Mouse (Mus musculus): ENCODE data around the gene Slc13a2.

DNA sequence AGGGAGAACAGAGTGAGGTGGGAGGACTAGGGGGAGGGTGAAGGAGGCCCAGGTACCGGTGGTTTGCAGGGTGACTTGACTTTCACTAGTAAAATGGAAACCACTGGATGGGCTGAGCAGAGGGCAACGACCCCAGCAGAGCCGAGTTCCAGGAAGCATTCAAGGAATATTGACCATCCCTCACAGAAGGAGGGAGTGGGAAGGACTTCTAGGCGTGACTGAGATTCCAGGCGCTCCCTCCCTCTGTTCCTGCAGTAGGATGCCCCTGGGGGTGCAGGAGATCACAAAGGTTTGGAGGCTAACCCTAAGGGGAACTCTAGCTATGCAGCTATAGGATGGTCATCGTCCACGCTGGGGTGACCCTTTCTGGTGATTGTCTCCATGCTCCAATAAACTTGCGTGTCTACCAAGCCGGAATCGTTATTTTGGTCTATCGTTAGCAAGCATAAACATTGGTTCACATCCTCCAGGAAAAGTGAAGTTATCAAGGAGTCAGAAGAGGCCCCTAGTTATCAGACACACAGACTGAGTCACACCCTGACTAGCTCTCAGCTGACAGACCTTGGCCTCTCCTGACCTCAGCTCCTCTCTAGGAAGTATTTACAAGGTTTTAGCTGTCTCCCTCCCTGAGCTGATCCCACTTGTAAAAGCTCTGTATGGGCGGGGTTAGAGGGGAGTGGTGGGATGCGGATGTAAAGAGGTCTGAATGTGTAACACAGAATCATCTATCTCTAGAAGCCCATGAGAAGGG lies 41.4 kb upstream of the Slc13a2 start:
- TF ChIP-seq CTCF (IDR thresholded peaks at IDR 0.05; ENCODE audit: low read depth, low read length) (no peak), EP300 (IDR thresholded peaks at IDR 0.05; ENCODE audit: insufficient read depth, low read depth, low read length) (no peak), POLR2A (IDR thresholded peaks at IDR 0.05; ENCODE audit: insufficient read depth, low read length) (no peak)

All from ES-Bruce4 (cell line).